Mouse (Mus musculus): ENCODE measurements at regions not wholly inside any gene's neighbourhood (a gene's known extent, or its start where the extent isn't known, plus 50 kb on each side); places are given as distances from the start of the nearest gene placed in this dataset.

- no peak for TF ChIP-seq CTCF (IDR thresholded peaks at IDR 0.05; ENCODE audit: low read depth)
- TF ChIP-seq EP300 (IDR thresholded peaks at IDR 0.05; ENCODE audit: low read depth), result no peak
These were observed 156.1 kb downstream of the Usp46 start for GRCm38 (mm10) chr5:73912149-73912548.
